Mouse (Mus musculus): Measurements from ENCODE around the gene Kcnj14. TPM values are rescaled to one million over a fixed set of nuclear protein-coding genes. Genes with fewer than 3 reads are reported as not detected.
A peak's percentile ranks its signal among the peaks of the same experiment; 100 is the strongest.

Gene Kcnj14
- polyA plus RNA-seq, 1 experiment from 2014 or later = 0.72 TPM

DNA sequence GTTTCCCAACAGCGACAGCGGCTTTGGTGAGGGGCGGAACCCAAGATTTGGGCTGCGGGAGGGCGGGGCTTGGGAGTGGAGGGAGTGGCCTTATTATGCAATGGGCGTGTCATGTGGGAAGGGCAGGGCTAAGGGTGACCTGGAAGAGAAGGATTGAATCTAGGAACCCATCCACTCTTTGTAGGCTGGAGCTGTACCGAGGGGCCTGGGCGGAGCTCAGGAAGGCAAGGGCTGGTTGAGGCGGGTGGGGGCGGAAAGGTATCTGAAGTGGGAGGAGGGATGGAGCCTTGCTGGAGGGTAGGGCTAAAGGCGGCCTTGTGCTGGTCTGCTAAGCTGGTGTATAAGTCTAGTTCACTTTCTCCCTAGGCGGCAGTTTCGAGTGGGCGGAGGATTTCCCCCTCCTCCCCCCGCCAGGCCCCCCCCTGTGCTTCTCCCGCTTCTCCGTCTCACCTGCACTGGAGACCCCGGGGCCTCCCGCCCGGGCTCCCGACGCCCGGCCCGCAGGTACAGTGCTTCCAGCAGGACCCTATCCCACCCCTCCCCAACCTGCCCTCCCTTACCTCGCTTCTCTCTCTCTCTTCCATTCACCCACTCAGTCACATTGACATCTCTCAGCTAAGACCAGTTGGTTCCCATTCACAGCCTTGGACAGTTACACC lies 23.9 kb downstream of the Kcnj14 start:
- 13% methylated on average over 25 of the region's 25 CpGs for WGBS
- Histone ChIP-seq H3K27ac (replicated peaks) (no peak overlapping the region), H3K4me3 (peak overlapping the region; percentile 32), H3K36me3 (peaks cover 36% of the 10 kb centered on the region), H3K9me3 (replicated peaks) (no peaks in the 10 kb centered on the region), H3K4me1 (peaks cover 37% of the 10 kb centered on the region), H3K27me3 (ENCODE audit: low read depth, poor library complexity, severe bottlenecking) (peaks cover 55% of the 10 kb centered on the region)
- DNase-seq (ENCODE audit: low spot score) = peak; percentile 56

DNA sequence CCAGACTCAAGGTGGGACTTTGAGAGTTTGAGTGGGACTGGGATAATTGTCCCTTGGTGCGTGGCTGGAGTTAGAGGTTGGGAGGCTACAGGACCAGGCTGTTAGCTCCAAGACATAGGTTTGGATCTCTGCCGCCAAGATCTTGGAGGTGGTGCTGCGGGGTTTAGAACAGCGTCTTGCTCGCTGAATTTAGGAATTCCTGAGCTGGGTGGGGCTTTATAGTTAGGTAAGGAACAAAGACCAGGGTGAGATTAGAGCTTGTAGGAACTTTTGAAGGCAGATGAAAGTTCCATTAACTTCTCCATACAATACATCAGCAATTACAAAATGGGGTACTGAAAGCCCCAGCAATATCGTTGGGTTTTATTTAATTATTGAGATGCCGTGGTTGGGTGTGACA lies 24.6 kb downstream of the Kcnj14 start:
- Histone ChIP-seq H3K4me1 (peaks cover 37% of the 10 kb centered on the region), H3K4me3 (peak overlapping the region; percentile 32), H3K36me3 (peaks cover 43% of the 10 kb centered on the region), H3K27me3 (ENCODE audit: low read depth, poor library complexity, severe bottlenecking) (peaks cover 62% of the 10 kb centered on the region), H3K9me3 (replicated peaks) (no peaks in the 10 kb centered on the region), H3K27ac (replicated peaks) (no peak overlapping the region)
- WGBS = 44% methylated on average over 7 of the region's 7 CpGs
- no peak for DNase-seq (ENCODE audit: low spot score)

- Histone ChIP-seq H3K9me3 (replicated peaks) (no peaks in the 10 kb centered on the region), H3K27ac (replicated peaks) (no peak overlapping the region), H3K27me3 (ENCODE audit: low read depth, poor library complexity, severe bottlenecking) (peaks cover 72% of the 10 kb centered on the region), H3K4me3 (peak overlapping the region; percentile 57), H3K4me1 (peaks cover 37% of the 10 kb centered on the region), H3K36me3 (peaks cover 51% of the 10 kb centered on the region)
- 47% methylated on average over 7 of the region's 7 CpGs for WGBS
- DNase-seq (ENCODE audit: low spot score) = no peak
These were observed 25.7 kb downstream of the Kcnj14 start for GRCm38 (mm10) chr7:45798931-45799330.

- Histone ChIP-seq H3K27me3 (ENCODE audit: low read depth, poor library complexity, severe bottlenecking) (peaks cover 76% of the 10 kb centered on the region), H3K4me3 (peak overlapping the region; percentile 57), H3K4me1 (peaks cover 37% of the 10 kb centered on the region), H3K9me3 (replicated peaks) (no peaks in the 10 kb centered on the region), H3K27ac (replicated peaks) (peak overlapping the region; percentile 68), H3K36me3 (peaks cover 51% of the 10 kb centered on the region)
- 2% methylated on average over 19 of the region's 19 CpGs for WGBS
- no peak for DNase-seq (ENCODE audit: low spot score)
These were observed 26.1 kb downstream of the Kcnj14 start for GRCm38 (mm10) chr7:45798511-45798836.

GRCm38 (mm10) chr7:45797661-45798510 lies 26.7 kb downstream of the Kcnj14 start:
- Histone ChIP-seq H3K4me3 (peak overlapping the region; percentile 57), H3K27me3 (ENCODE audit: low read depth, poor library complexity, severe bottlenecking) (peaks cover 82% of the 10 kb centered on the region), H3K27ac (replicated peaks) (peak overlapping the region; percentile 68), H3K9me3 (replicated peaks) (no peaks in the 10 kb centered on the region), H3K4me1 (peaks cover 37% of the 10 kb centered on the region), H3K36me3 (peaks cover 53% of the 10 kb centered on the region)
- DNase-seq (ENCODE audit: low spot score) = no peak
- WGBS = 1% methylated on average over 60 of the region's 60 CpGs

- Histone ChIP-seq H3K27ac (replicated peaks) (no peak overlapping the region), H3K36me3 (peaks cover 53% of the 10 kb centered on the region), H3K27me3 (ENCODE audit: low read depth, poor library complexity, severe bottlenecking) (peaks cover 90% of the 10 kb centered on the region), H3K4me1 (peaks cover 37% of the 10 kb centered on the region), H3K4me3 (peak overlapping the region; percentile 57; the same call in 1 of the 2 replicates), H3K9me3 (replicated peaks) (no peaks in the 10 kb centered on the region)
- WGBS = 39% methylated on average over 6 of the region's 6 CpGs
- DNase-seq (ENCODE audit: low spot score) = no peak
These were observed 27.6 kb downstream of the Kcnj14 start for GRCm38 (mm10) chr7:45796950-45797349.

DNA sequence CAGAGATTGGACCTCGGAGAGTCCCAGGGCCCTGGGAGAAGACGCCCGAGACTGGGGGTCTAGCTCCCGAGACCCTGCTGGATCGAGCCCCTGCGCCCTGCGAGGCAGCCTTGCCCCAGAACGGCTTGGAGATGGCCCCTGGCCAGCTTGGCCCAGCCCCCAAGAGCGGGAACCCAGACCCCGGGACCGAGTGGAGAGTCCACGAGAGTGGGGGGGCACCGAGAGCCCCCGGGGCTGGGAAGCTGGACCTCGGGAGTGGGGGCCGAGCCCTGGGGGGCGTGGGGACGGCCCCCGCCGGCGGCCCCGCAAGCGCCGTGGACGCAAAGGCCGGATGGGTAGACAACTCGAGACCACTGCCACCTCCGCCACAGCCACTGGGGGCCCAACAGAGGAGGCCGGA lies 29.6 kb downstream of the Kcnj14 start:
- DNase-seq (ENCODE audit: low spot score) = no peak
- WGBS = 94% methylated on average over 29 of the region's 29 CpGs
- H3K27ac ChIP-seq (replicated peaks) = no peak overlapping the region
- no peak overlapping the region for H3K4me3 ChIP-seq
- H3K27me3 ChIP-seq (ENCODE audit: low read depth, poor library complexity, severe bottlenecking) = peaks cover 78% of the 10 kb centered on the region
- peaks cover 68% of the 10 kb centered on the region for H3K36me3 ChIP-seq
- peaks cover 24% of the 10 kb centered on the region for H3K4me1 ChIP-seq
- no peaks in the 10 kb centered on the region; the same call in 1 of the 2 replicates for H3K9me3 ChIP-seq (replicated peaks)

- no peaks in the 10 kb centered on the region; the same call in 1 of the 2 replicates for H3K9me3 ChIP-seq (replicated peaks)
- H3K36me3 ChIP-seq = peaks cover 77% of the 10 kb centered on the region
- H3K4me3 ChIP-seq = no peak overlapping the region
- peak overlapping the region; percentile 28; the same call in 1 of the 2 replicates for H3K27ac ChIP-seq (replicated peaks)
- peaks cover 22% of the 10 kb centered on the region for H3K4me1 ChIP-seq
- WGBS = 85% methylated on average over 44 of the region's 44 CpGs
- DNase-seq (ENCODE audit: low spot score) = no peak
- H3K27me3 ChIP-seq (ENCODE audit: low read depth, poor library complexity, severe bottlenecking) = peaks cover 69% of the 10 kb centered on the region
These were observed 30.5 kb downstream of the Kcnj14 start for GRCm38 (mm10) chr7:45793969-45794585.

DNA sequence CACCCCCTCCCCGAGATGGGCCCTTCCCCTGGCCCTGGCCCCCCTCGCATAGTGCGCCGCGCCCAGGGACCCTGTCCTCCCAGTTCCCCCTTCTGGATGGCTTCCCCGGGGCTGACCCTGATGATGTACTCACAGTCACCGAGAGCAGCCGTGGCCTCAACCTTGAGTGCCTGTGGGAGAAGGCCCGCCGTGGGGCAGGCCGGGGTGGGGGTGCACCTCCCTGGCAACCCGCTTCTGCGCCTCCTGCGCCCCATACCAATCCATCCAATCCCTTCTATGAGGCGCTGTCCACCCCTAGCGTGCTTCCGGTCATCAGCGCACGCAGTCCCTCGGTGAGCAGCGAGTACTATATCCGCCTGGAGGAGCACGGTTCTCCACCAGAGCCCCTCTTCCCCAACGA lies 31.3 kb downstream of the Kcnj14 start:
- WGBS = 81% methylated on average over 24 of the region's 24 CpGs
- Histone ChIP-seq H3K36me3 (peaks cover 86% of the 10 kb centered on the region), H3K9me3 (replicated peaks) (no peaks in the 10 kb centered on the region; the same call in 1 of the 2 replicates), H3K27me3 (ENCODE audit: low read depth, poor library complexity, severe bottlenecking) (peaks cover 61% of the 10 kb centered on the region), H3K4me3 (0 out of 2 replicates have a peak overlapping the region, but pooled peaks have one; percentile 9), H3K27ac (replicated peaks) (no peak overlapping the region), H3K4me1 (peaks cover 15% of the 10 kb centered on the region)
- no peak for DNase-seq (ENCODE audit: low spot score)

GRCm38 (mm10) chr7:45791756-45792490 lies 32.7 kb downstream of the Kcnj14 start:
- WGBS = 78% methylated on average over 17 of the region's 17 CpGs
- no peak overlapping the region for H3K27ac ChIP-seq (replicated peaks)
- H3K4me3 ChIP-seq = no peak overlapping the region
- no peaks in the 10 kb centered on the region; the same call in 1 of the 2 replicates for H3K9me3 ChIP-seq (replicated peaks)
- peaks cover 98% of the 10 kb centered on the region for H3K36me3 ChIP-seq
- no peak for DNase-seq (ENCODE audit: low spot score)
- H3K27me3 ChIP-seq (ENCODE audit: low read depth, poor library complexity, severe bottlenecking) = peaks cover 50% of the 10 kb centered on the region
- H3K4me1 ChIP-seq = peaks cover 10% of the 10 kb centered on the region

- Histone ChIP-seq H3K4me3 (no peak overlapping the region), H3K9me3 (replicated peaks) (no peaks in the 10 kb centered on the region; the same call in 1 of the 2 replicates), H3K27ac (replicated peaks) (no peak overlapping the region), H3K4me1 (peaks cover 21% of the 10 kb centered on the region), H3K27me3 (ENCODE audit: low read depth, poor library complexity, severe bottlenecking) (peaks cover 38% of the 10 kb centered on the region), H3K36me3 (peaks cover 91% of the 10 kb centered on the region)
- WGBS = 85% methylated on average over 6 of the region's 6 CpGs
- no peak for DNase-seq (ENCODE audit: low spot score)
These were observed 33.9 kb downstream of the Kcnj14 start for GRCm38 (mm10) chr7:45790721-45791120.

GRCm38 (mm10) chr7:45787642-45788041 lies 36.9 kb downstream of the Kcnj14 start:
- DNase-seq (ENCODE audit: low spot score) = no peak
- WGBS = 86% methylated on average over 22 of the region's 22 CpGs
- peaks cover 60% of the 10 kb centered on the region for H3K36me3 ChIP-seq
- peaks cover 46% of the 10 kb centered on the region for H3K4me1 ChIP-seq
- peak overlapping the region; percentile 95 for H3K4me3 ChIP-seq
- H3K27ac ChIP-seq (replicated peaks) = 0 out of 2 replicates have a peak overlapping the region, but pooled peaks have one; percentile 94
- no peaks in the 10 kb centered on the region; the same call in 1 of the 2 replicates for H3K9me3 ChIP-seq (replicated peaks)
- H3K27me3 ChIP-seq (ENCODE audit: low read depth, poor library complexity, severe bottlenecking) = peaks cover 18% of the 10 kb centered on the region
